In genomic region chr11:20913598-20914296, GRCm38 (mm10) we compare ENCODE assay signal across 8 mouse cellular contexts.
DNase-seq lines count a peak whose midpoint lies in the region; ATAC-seq lines count a peak whose summit lies in the region.

No protein-coding gene starts in this region.

- peaks cover 92% of the 10 kb centered on the region for H3K4me1 ChIP-seq in megakaryocyte, embryonic 14.5 days

- peaks cover 11% of the 10 kb centered on the region for H3K36me3 ChIP-seq in megakaryocyte, embryonic 14.5 days (replicated peaks; ENCODE audit: low read length)

- H3K9me3 ChIP-seq in megakaryocyte, embryonic 14.5 days = no peaks in the 10 kb centered on the region

- peak; percentile 79 to 89 for DNase-seq in cerebellum, postnatal 25 days
- DNase-seq in frontal cortex, postnatal 36 days (ENCODE audit: low spot score in 2 of 2) = peak; percentile 83 to 86
- DNase-seq in hindlimb bud, embryonic 11.5 days (ENCODE audit: extremely low spot score, low read depth, low spot score) = peak; percentile 79
- peak; percentile 86 to 90 for DNase-seq in left cerebral cortex, adult 18-20 months (ENCODE audit: low spot score in 2 of 2)
- peak; percentile 88 to 93 for DNase-seq in right cerebral cortex, adult 2 months (ENCODE audit: low spot score in 2 of 2)
- DNase-seq in urinary bladder, postnatal 14 days (ENCODE audit: low spot score) = peak; percentile 89

- H3K4me3 ChIP-seq in megakaryocyte, embryonic 14.5 days (replicated peaks) = peak overlapping the region; percentile 80

- ATAC-seq in activated CD4-positive, CD25-positive, alpha-beta regulatory T cell, adult 4 months = peak; percentile 58

- H3K27me3 ChIP-seq in megakaryocyte, embryonic 14.5 days (replicated peaks) = no peaks in the 10 kb centered on the region

Comparison
In these comparisons a context has a peak if more than half of its experiments do, and no peak if none do; other contexts are left out.
1. Peak in every context shown above with its lines: DNase-seq, ATAC-seq and H3K4me3 ChIP-seq.